Mouse (Mus musculus): Measurements from ENCODE around the gene Zbtb24. TPM values are rescaled to one million over a fixed set of nuclear protein-coding genes. Genes with fewer than 3 reads are reported as not detected.

Zbtb24 gene
- total and polyA plus RNA-seq, 2 experiments from 2014 or later, result 15.5 to 29.9 TPM

DNA sequence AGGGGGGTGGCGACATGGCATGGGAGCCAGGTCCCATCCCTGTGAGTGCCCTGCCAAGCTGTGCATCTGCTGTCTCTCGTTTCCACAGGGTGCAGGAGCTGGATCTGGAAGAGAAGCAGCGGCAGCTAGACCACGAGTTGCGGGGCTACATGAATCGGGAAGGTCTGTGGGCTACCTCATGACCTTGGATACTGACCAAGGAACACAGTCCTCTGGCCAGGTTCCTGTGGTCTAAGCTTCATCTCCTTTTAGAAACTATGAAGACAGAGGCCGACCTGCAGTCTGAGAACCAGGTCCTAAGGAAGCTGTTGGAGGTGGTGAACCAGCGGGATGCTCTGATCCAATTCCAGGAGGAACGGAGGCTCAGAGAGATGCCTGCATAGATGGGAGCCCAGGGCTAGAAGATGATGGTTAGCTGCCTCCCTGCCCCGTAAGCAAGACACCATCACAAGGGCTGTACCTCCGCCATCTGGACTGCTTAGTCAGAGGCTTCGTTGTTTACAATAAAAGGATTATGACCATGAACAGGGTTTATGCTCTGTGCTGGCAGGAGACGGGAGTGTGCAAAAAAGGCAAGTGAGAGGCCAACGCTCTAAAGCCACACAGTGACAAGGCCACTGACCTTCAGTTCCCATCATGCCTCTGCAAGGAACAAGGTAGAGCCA is 36.5 kb downstream of the Zbtb24 start:
- H3K4me3 ChIP-seq (ENCODE audit: low read depth, low read length), result no peak overlapping the region
- 80% methylated on average over 14 of the region's 14 CpGs for WGBS
- TF ChIP-seq CTCF (IDR thresholded peaks at IDR 0.05; ENCODE audit: low read depth), result no peak
- H3K4me2 ChIP-seq (ENCODE audit: low read depth), result no peak overlapping the region
- H3K9me3 ChIP-seq (ENCODE audit: low read length), result no peaks in the 10 kb centered on the region
- H3K27ac ChIP-seq (ENCODE audit: low read depth, low read length), result no peak overlapping the region
- peaks cover 52% of the 10 kb centered on the region for H3K36me3 ChIP-seq (ENCODE audit: insufficient read depth)
- no peak overlapping the region for H3K9ac ChIP-seq
- DNase-seq, result no peak
- peaks cover 12% of the 10 kb centered on the region for H3K4me1 ChIP-seq (ENCODE audit: insufficient read depth)
- no peaks in the 10 kb centered on the region for H3K27me3 ChIP-seq (ENCODE audit: insufficient read depth, low read length)
- ATAC-seq, result no peak

DNA sequence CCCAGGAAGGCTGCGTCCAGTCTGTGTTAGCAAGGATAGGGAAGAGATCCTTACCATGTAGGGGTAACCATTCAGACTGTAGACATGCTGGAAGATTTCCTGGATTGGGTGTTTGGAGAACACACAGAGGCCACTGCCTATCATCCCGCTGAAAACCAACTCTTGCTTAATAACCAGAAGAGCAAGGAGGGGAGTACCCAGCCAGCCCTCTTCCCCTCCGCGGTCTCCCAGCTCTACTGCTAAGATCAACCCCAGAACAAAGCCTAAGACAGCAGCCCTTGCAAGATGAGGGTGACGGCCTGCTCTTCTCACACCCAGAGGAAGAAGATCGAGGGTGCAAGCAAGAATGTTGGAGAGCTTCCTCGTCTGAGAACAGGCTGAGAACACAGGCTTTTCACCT is 38.7 kb downstream of the Zbtb24 start:
- H3K4me3 ChIP-seq (ENCODE audit: low read depth, low read length), result 0 out of 2 replicates have a peak overlapping the region, but pooled peaks have one; percentile 77
- DNase-seq, result no peak
- H3K9me3 ChIP-seq (ENCODE audit: low read length), result no peaks in the 10 kb centered on the region
- H3K9ac ChIP-seq, result peak overlapping the region; percentile 69; the same call in 1 of the 2 replicates
- H3K27me3 ChIP-seq (ENCODE audit: insufficient read depth, low read length), result no peaks in the 10 kb centered on the region
- peaks cover 32% of the 10 kb centered on the region for H3K36me3 ChIP-seq (ENCODE audit: insufficient read depth)
- no peak for TF ChIP-seq CTCF (IDR thresholded peaks at IDR 0.05; ENCODE audit: low read depth)
- WGBS, result 45% methylated on average over 7 of the region's 7 CpGs
- no peak for ATAC-seq
- H3K27ac ChIP-seq (ENCODE audit: low read depth, low read length), result no peak overlapping the region
- peaks cover 12% of the 10 kb centered on the region for H3K4me1 ChIP-seq (ENCODE audit: insufficient read depth)
- peak overlapping the region; percentile 96 for H3K4me2 ChIP-seq (ENCODE audit: low read depth)

DNA sequence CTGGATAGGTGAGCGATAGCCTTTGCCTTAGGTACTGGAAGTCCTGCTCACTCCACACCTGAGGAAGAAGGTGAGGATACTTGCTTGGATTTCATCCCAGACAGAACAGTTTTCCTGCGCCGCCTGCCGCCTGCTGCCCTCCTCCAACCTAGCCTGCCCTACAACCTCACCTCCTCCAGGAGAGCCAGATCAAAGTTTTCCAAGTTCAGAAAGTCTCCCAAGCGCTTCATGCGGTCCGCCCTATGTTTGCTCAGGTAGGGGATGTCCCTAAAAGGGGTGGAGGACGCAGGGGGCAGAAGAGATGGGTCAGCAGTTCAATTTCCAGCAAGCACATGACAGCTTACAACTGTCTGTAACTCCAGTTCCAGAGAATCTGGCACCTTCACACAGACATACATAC is 39.1 kb downstream of the Zbtb24 start:
- Histone ChIP-seq H3K9ac (peak overlapping the region; percentile 69), H3K27ac (ENCODE audit: low read depth, low read length) (no peak overlapping the region), H3K27me3 (ENCODE audit: insufficient read depth, low read length) (no peaks in the 10 kb centered on the region), H3K4me3 (ENCODE audit: low read depth, low read length) (peak overlapping the region; percentile 77), H3K4me2 (ENCODE audit: low read depth) (peak overlapping the region; percentile 96), H3K4me1 (ENCODE audit: insufficient read depth) (peaks cover 12% of the 10 kb centered on the region), H3K36me3 (ENCODE audit: insufficient read depth) (peaks cover 29% of the 10 kb centered on the region), H3K9me3 (ENCODE audit: low read length) (no peaks in the 10 kb centered on the region)
- no peak for ATAC-seq
- DNase-seq, result no peak
- WGBS, result 37% methylated on average over 8 of the region's 8 CpGs
- no peak for TF ChIP-seq CTCF (IDR thresholded peaks at IDR 0.05; ENCODE audit: low read depth)

DNA sequence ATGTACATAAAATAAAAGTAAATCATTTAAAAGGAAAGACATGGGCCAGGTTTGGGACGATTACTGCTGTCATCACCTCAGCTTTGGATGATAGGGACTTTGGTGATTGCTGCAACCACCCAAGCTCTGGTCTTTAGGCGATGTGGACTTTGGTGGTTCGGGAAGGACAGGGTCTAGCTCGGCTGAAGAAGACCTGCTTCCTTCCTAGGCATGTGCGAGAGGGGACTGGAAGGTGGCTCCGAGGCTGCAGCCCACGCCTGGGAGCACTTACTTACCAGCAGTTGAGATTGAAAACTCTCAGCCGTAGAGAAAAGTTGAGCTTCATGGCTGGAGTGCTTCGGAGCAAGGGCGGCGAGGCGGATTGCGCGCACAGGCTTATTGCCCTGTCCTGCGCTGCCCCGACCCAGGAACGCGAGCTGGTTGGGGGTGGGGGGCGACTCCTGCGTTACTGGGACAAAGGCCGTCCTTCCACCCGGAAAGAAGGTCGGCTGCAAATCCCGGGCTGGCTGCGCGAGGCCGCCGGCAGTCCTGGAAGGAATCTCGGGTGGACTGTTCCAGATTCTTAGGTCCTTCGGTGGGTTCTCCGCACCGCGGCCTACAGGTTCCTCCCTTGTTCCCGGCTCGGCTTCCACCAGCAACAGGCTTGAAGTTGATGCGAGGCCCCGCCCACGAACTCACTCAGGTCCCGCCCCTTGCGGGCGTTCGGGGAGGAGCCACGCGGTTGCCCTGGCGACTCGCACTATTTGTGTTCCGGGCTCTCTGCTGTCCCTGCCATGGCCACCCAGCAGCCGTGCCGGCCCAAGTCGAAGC is 39.7 kb downstream of the Zbtb24 start, which contains the start of the genes Smpd2 and Ppil6:
TSS of gene Smpd2 (minus strand) at position 662 of the 810 bp plus-strand sequence.
TSS of gene Ppil6 (plus strand) at position 732 of the 810 bp plus-strand sequence.
- peaks cover 12% of the 10 kb centered on the region for H3K4me1 ChIP-seq (ENCODE audit: insufficient read depth)
- no peaks in the 10 kb centered on the region for H3K27me3 ChIP-seq (ENCODE audit: insufficient read depth, low read length)
- peak within 1 kb of the TSS; percentile 96 for H3K4me2 ChIP-seq (ENCODE audit: low read depth)
- H3K9me3 ChIP-seq (ENCODE audit: low read length), result no peaks in the 10 kb centered on the region
- no peak; the same call in 1 of the 2 replicates for TF ChIP-seq CTCF (IDR thresholded peaks at IDR 0.05; ENCODE audit: low read depth)
- DNase-seq (peak; percentile 93), ATAC-seq (peak; percentile 96)
- under 1% methylated on average over 49 of the region's 50 CpGs for WGBS
- peak within 1 kb of the TSS; percentile 35 for H3K27ac ChIP-seq (ENCODE audit: low read depth, low read length)
- peaks cover 24% of the 10 kb centered on the region for H3K36me3 ChIP-seq (ENCODE audit: insufficient read depth)
- peak within 1 kb of the TSS; percentile 77 for H3K4me3 ChIP-seq (ENCODE audit: low read depth, low read length)
- H3K9ac ChIP-seq, result peak within 1 kb of the TSS; percentile 69

DNA sequence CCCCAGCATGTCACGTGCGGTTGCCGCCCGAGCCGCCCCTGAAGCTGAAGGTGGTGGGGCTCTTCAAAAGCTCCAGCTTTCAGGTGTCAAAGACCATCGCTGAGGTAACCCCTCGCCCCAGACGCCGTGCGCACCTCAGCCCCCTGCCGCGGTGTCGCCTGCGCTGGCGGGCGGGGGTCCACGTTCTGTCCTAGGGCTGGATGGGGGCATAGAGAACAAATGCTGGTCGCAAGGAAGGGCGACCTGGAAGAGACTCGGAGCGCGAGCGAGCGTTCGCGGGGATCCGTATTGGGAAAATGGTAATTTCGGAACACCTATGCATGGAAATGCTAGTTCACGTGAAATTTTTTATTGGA is 40.3 kb downstream of the Zbtb24 start:
- no peak for TF ChIP-seq CTCF (IDR thresholded peaks at IDR 0.05; ENCODE audit: low read depth)
- H3K4me2 ChIP-seq (ENCODE audit: low read depth), result peak overlapping the region; percentile 96
- H3K4me3 ChIP-seq (ENCODE audit: low read depth, low read length), result peak overlapping the region; percentile 77
- H3K4me1 ChIP-seq (ENCODE audit: insufficient read depth), result peaks cover 12% of the 10 kb centered on the region
- 1% methylated on average over 29 of the region's 29 CpGs for WGBS
- no peaks in the 10 kb centered on the region for H3K27me3 ChIP-seq (ENCODE audit: insufficient read depth, low read length)
- peak overlapping the region; percentile 69 for H3K9ac ChIP-seq
- no peaks in the 10 kb centered on the region for H3K9me3 ChIP-seq (ENCODE audit: low read length)
- H3K27ac ChIP-seq (ENCODE audit: low read depth, low read length), result peak overlapping the region; percentile 35
- DNase-seq (no peak), ATAC-seq (peak; percentile 49)
- H3K36me3 ChIP-seq (ENCODE audit: insufficient read depth), result peaks cover 18% of the 10 kb centered on the region

DNA sequence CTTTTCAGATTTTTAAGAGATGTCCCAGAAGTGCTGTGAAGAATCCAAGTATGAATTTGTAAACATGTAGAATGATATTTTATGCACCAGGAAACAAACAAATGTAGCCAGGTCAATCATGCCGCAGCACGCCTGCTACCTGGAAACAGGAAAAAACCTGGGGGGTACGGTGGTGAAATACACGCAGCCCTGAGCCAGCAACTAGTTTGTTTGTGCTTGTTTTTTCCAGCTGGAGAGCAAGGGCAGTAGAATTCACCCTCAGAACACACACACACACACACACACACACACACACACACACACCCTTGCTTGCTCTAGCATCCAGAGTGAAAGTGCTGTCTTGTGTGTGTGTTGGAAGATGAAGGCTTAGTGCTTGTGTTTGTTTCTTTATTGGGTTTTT is 40.9 kb downstream of the Zbtb24 start:
- Histone ChIP-seq H3K9ac (0 out of 2 replicates have a peak overlapping the region, but pooled peaks have one; percentile 69), H3K27me3 (ENCODE audit: insufficient read depth, low read length) (no peaks in the 10 kb centered on the region), H3K4me3 (ENCODE audit: low read depth, low read length) (peak overlapping the region; percentile 77; the same call in 1 of the 2 replicates), H3K4me1 (ENCODE audit: insufficient read depth) (peaks cover 12% of the 10 kb centered on the region), H3K27ac (ENCODE audit: low read depth, low read length) (no peak overlapping the region), H3K36me3 (ENCODE audit: insufficient read depth) (peaks cover 12% of the 10 kb centered on the region), H3K9me3 (ENCODE audit: low read length) (no peaks in the 10 kb centered on the region), H3K4me2 (ENCODE audit: low read depth) (peak overlapping the region; percentile 96)
- DNase-seq, result no peak
- WGBS, result 42% methylated on average over 4 of the region's 4 CpGs
- ATAC-seq, result no peak
- no peak for TF ChIP-seq CTCF (IDR thresholded peaks at IDR 0.05; ENCODE audit: low read depth)

DNA sequence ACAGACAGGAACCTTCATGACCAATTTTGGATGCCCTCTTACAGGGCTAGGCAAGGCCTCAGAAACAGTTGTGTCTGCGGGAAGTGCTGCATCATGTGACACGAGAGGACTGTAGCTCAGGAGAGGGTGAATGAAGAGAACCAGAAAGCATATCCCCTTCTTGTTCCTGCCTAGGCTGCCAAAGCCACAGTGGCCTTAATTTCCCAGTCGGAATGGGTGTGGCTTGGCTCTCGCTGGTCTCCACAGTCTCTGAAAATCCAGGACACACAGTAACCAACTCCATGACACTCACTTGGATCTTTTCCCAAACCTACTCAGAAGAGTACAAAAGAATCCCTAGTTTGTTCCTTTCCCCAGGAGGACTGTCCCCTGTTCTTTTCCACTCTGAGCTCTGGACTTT is 50.8 kb downstream of the Zbtb24 start:
- DNase-seq, result no peak
- 42% methylated on average over 4 of the region's 4 CpGs for WGBS
- H3K4me3 ChIP-seq (ENCODE audit: low read depth, low read length), result no peak overlapping the region

More for the DNA sequence above, 50.8 kb downstream of the Zbtb24 start:
- Histone ChIP-seq H3K36me3 (ENCODE audit: insufficient read depth) (no peaks in the 10 kb centered on the region), H3K4me2 (ENCODE audit: low read depth) (no peak overlapping the region), H3K9me3 (ENCODE audit: low read length) (no peaks in the 10 kb centered on the region), H3K9ac (no peak overlapping the region), H3K27me3 (ENCODE audit: insufficient read depth, low read length) (no peaks in the 10 kb centered on the region), H3K4me1 (ENCODE audit: insufficient read depth) (no peaks in the 10 kb centered on the region), H3K27ac (ENCODE audit: low read depth, low read length) (no peak overlapping the region)
- no peak for TF ChIP-seq CTCF (IDR thresholded peaks at IDR 0.05; ENCODE audit: low read depth)
- no peak for ATAC-seq
